Mouse (Mus musculus): ENCODE results near the gene Magix. TPM values are rescaled to one million over a fixed set of nuclear protein-coding genes. Genes with fewer than 3 reads are reported as not detected.

Gene Magix
- total and polyA plus RNA-seq, 2 experiments from 2014 or later: 0.29 TPM; not detected in 1

GRCm38 (mm10) chrX:7675001-7675380 lies 6.1 kb downstream of the Magix start:
- H3K36me3 ChIP-seq (ENCODE audit: insufficient read depth, low read length): no peaks in the 10 kb centered on the region
- H3K9me3 ChIP-seq (ENCODE audit: low read length): no peaks in the 10 kb centered on the region
- no peak for DNase-seq (ENCODE audit: low spot score)
- WGBS: 37% methylated on average over 10 of the region's 10 CpGs
- peak overlapping the region; percentile 46 for H3K4me2 ChIP-seq (ENCODE audit: low read depth, low read length)
- no peak overlapping the region for H3K27ac ChIP-seq
- H3K27me3 ChIP-seq (ENCODE audit: insufficient read depth, low read length): no peaks in the 10 kb centered on the region
- no peak for TF ChIP-seq CTCF (IDR thresholded peaks at IDR 0.05; ENCODE audit: low read depth)
- ATAC-seq: peak; percentile 39
- H3K4me1 ChIP-seq (ENCODE audit: insufficient read depth, low read length): no peaks in the 10 kb centered on the region
- H3K9ac ChIP-seq (replicated peaks; ENCODE audit: low read length): peak overlapping the region; percentile 24; the same call in 1 of the 2 replicates
- H3K4me3 ChIP-seq (ENCODE audit: low read length): peak overlapping the region; percentile 18

- no peak for TF ChIP-seq CTCF (IDR thresholded peaks at IDR 0.05; ENCODE audit: low read depth)
- 36% methylated on average over 28 of the region's 28 CpGs for WGBS
- DNase-seq (ENCODE audit: low spot score) (no peak), ATAC-seq (peak; percentile 49)
- Histone ChIP-seq H3K27me3 (ENCODE audit: insufficient read depth, low read length) (no peaks in the 10 kb centered on the region), H3K4me3 (ENCODE audit: low read length) (peak overlapping the region; percentile 18), H3K4me1 (ENCODE audit: insufficient read depth, low read length) (no peaks in the 10 kb centered on the region), H3K9ac (replicated peaks; ENCODE audit: low read length) (peak overlapping the region; percentile 24; the same call in 1 of the 2 replicates), H3K27ac (no peak overlapping the region), H3K9me3 (ENCODE audit: low read length) (no peaks in the 10 kb centered on the region), H3K36me3 (ENCODE audit: insufficient read depth, low read length) (no peaks in the 10 kb centered on the region), H3K4me2 (ENCODE audit: low read depth, low read length) (peak overlapping the region; percentile 46)
These were observed 6.6 kb downstream of the Magix start for GRCm38 (mm10) chrX:7674284-7675000.

DNA sequence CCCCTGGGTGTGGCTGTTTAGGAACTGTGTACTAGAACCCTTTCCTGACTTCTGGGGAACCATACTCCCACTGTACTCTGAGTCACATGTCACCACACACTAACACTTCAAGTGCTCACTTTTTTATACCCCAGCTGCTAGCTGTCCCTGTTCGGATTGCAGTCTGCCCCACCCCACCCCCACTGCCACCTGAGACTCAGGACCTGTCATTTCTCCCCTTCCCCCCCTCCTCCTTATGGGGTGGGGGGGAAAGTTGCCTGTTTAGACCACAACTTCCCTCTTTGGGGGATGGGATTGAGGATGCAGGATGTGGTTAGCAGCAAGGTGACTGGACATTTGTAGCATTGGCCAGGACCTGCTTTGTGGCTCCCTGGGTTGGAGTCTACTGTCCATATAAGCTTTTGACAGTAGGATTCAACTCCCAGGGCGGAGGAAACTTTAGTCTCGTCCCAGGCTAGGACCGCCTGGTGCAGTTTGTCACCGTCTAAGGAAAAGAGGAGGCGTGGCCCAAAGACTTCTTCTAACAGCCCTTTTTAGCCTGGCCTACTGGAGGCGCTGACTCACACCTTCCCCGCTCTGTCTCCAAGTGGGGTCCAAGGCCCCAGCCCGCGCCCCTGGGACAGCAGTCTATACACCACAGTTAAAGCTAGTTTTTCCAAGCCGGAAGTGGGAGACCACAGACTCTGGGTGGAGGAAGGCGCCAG lies 7.3 kb downstream of the Magix start:
- 48% methylated on average over 12 of the region's 12 CpGs for WGBS
- no peak overlapping the region for H3K9ac ChIP-seq (replicated peaks; ENCODE audit: low read length)
- no peak for TF ChIP-seq CTCF (IDR thresholded peaks at IDR 0.05; ENCODE audit: low read depth)
- H3K4me1 ChIP-seq (ENCODE audit: insufficient read depth, low read length): no peaks in the 10 kb centered on the region
- no peak for ATAC-seq
- no peaks in the 10 kb centered on the region for H3K36me3 ChIP-seq (ENCODE audit: insufficient read depth, low read length)
- peak overlapping the region; percentile 46 for H3K4me2 ChIP-seq (ENCODE audit: low read depth, low read length)
- DNase-seq (ENCODE audit: low spot score): no peak
- H3K4me3 ChIP-seq (ENCODE audit: low read length): no peak overlapping the region
- H3K27me3 ChIP-seq (ENCODE audit: insufficient read depth, low read length): no peaks in the 10 kb centered on the region
- no peak overlapping the region for H3K27ac ChIP-seq
- H3K9me3 ChIP-seq (ENCODE audit: low read length): no peaks in the 10 kb centered on the region

DNA sequence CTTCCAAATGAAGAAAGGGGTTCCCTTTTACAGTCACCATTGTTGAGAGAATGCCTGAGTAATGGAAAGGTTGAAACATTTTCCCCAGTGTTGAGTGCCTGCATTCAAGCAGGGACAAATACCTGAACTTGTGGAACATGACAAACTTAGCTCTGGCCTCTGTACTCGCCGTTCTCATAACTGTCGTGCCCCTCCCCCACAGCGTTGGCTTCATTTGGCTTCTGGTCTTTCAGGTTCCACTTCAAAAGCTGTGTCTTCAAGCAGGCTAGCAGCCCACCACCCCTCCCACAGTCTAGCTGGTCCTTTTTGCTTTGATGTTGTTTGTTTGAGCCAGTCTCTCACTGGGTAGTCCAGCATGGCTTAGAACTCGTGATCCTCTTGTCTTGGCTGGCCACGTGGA lies 8.3 kb downstream of the Magix start:
- Histone ChIP-seq H3K4me3 (ENCODE audit: low read length) (no peak overlapping the region), H3K27me3 (ENCODE audit: insufficient read depth, low read length) (no peaks in the 10 kb centered on the region), H3K4me1 (ENCODE audit: insufficient read depth, low read length) (no peaks in the 10 kb centered on the region), H3K9me3 (ENCODE audit: low read length) (no peaks in the 10 kb centered on the region), H3K36me3 (ENCODE audit: insufficient read depth, low read length) (no peaks in the 10 kb centered on the region), H3K27ac (no peak overlapping the region), H3K9ac (replicated peaks; ENCODE audit: low read length) (no peak overlapping the region), H3K4me2 (ENCODE audit: low read depth, low read length) (no peak overlapping the region)
- WGBS: 59% methylated on average over 6 of the region's 6 CpGs
- ATAC-seq (no peak), DNase-seq (ENCODE audit: low spot score) (no peak)
- no peak for TF ChIP-seq CTCF (IDR thresholded peaks at IDR 0.05; ENCODE audit: low read depth)

GRCm38 (mm10) chrX:7670921-7671623 lies 10.0 kb downstream of the Magix start, which contains the start of gene Plp2:
Gene Plp2 (minus strand): TSS chrX:7671390.
- peak within 1 kb of the TSS; percentile 50 for H3K4me2 ChIP-seq (ENCODE audit: low read depth, low read length)
- no peaks in the 10 kb centered on the region for H3K36me3 ChIP-seq (ENCODE audit: insufficient read depth, low read length)
- no peaks in the 10 kb centered on the region for H3K4me1 ChIP-seq (ENCODE audit: insufficient read depth, low read length)
- WGBS: 31% methylated on average over 36 of the region's 36 CpGs
- TF ChIP-seq CTCF (IDR thresholded peaks at IDR 0.05; ENCODE audit: low read depth): no peak
- no peak for DNase-seq (ENCODE audit: low spot score)
- ATAC-seq: peak; percentile 50
- H3K9me3 ChIP-seq (ENCODE audit: low read length): no peaks in the 10 kb centered on the region
- peak within 1 kb of the TSS; percentile 20; the same call in 1 of the 2 replicates for H3K27ac ChIP-seq
- H3K9ac ChIP-seq (replicated peaks; ENCODE audit: low read length): no peak within 1 kb of the TSS; the same call in 1 of the 2 replicates
- H3K27me3 ChIP-seq (ENCODE audit: insufficient read depth, low read length): no peaks in the 10 kb centered on the region
- H3K4me3 ChIP-seq (ENCODE audit: low read length): peak within 1 kb of the TSS; percentile 35

- peak overlapping the region; percentile 50 for H3K4me2 ChIP-seq (ENCODE audit: low read depth, low read length)
- H3K4me3 ChIP-seq (ENCODE audit: low read length): peak overlapping the region; percentile 35
- no peaks in the 10 kb centered on the region for H3K27me3 ChIP-seq (ENCODE audit: insufficient read depth, low read length)
- H3K9me3 ChIP-seq (ENCODE audit: low read length): no peaks in the 10 kb centered on the region
- ATAC-seq: peak; percentile 58
- no peaks in the 10 kb centered on the region for H3K36me3 ChIP-seq (ENCODE audit: insufficient read depth, low read length)
- 0 out of 2 replicates have a peak overlapping the region, but pooled peaks have one; percentile 20 for H3K27ac ChIP-seq
- H3K4me1 ChIP-seq (ENCODE audit: insufficient read depth, low read length): no peaks in the 10 kb centered on the region
- no peak for TF ChIP-seq CTCF (IDR thresholded peaks at IDR 0.05; ENCODE audit: low read depth)
- H3K9ac ChIP-seq (replicated peaks; ENCODE audit: low read length): no peak overlapping the region; the same call in 1 of the 2 replicates
- DNase-seq (ENCODE audit: low spot score): peak; percentile 42
- WGBS: 23% methylated on average over 13 of the region's 19 CpGs
These were observed 10.6 kb downstream of the Magix start for GRCm38 (mm10) chrX:7670390-7670881.

Measured in hindbrain, postnatal 0 days (tissue).